Mouse (Mus musculus) limb, embryonic 10.5 days (tissue): ENCODE measurements around the gene Pnmt. TPM values are rescaled to one million over a fixed set of nuclear protein-coding genes. Genes with fewer than 3 reads are reported as not detected.

Experiments used
- DNase-seq: peaks from one replicate; pipeline ENCODE4 v3.0.0-alpha.2; 2017; ENCODE audit warnings: low spot score
- H3K27ac ChIP-seq: fragments of 300-500 bp; sonication (generic); 2 replicates; pipeline ENCODE4 v1.5.1; 2016; ENCODE audit warnings: mild to moderate bottlenecking
- H3K27me3 ChIP-seq: fragments of 300-500 bp; sonication (generic); 2 replicates; pipeline ENCODE4 v1.6.1; 2016; ENCODE audit warnings: low read depth, mild to moderate bottlenecking; ENCODE audit not compliant: poor library complexity, severe bottlenecking
- H3K36me3 ChIP-seq: fragments of 300-500 bp; sonication (generic); 2 replicates; pipeline ENCODE4 v1.6.1; 2016; ENCODE audit warnings: mild to moderate bottlenecking, moderate library complexity
- H3K4me1 ChIP-seq: fragments of 300-500 bp; sonication (generic); 2 replicates; pipeline ENCODE4 v1.6.1; 2016
- H3K4me3 ChIP-seq: fragments of 300-500 bp; sonication (generic); 2 replicates; pipeline ENCODE4 v1.5.1; 2016; ENCODE audit warnings: mild to moderate bottlenecking, moderate library complexity
- H3K9me3 ChIP-seq: fragments of 300-500 bp; sonication (generic); replicated peaks from 2 replicates; pipeline ENCODE4 v1.6.1; 2016; ENCODE audit warnings: mild to moderate bottlenecking
- WGBS: fragments of 180-500 bp; shearing (Covaris S2); methylation state at CpG from one replicate; pipeline ENCODE4 v1.1.7; 2016; 5-methylcytosine and 5-hydroxymethylcytosine counted together
- polyA plus RNA-seq: library from polyadenylated mRNA; unstranded; fragments of >200 nt; fragmentation: Nextera tagmentation; extraction: Ambion mirVana; gene quantifications from 2 replicates; pipeline ENCODE4 v1.2.1, GENCODE M21; 2016

Gene Pnmt
- polyA plus RNA-seq, result 0.61 TPM in 1 of 2 replicates, not detected in the other

DNA sequence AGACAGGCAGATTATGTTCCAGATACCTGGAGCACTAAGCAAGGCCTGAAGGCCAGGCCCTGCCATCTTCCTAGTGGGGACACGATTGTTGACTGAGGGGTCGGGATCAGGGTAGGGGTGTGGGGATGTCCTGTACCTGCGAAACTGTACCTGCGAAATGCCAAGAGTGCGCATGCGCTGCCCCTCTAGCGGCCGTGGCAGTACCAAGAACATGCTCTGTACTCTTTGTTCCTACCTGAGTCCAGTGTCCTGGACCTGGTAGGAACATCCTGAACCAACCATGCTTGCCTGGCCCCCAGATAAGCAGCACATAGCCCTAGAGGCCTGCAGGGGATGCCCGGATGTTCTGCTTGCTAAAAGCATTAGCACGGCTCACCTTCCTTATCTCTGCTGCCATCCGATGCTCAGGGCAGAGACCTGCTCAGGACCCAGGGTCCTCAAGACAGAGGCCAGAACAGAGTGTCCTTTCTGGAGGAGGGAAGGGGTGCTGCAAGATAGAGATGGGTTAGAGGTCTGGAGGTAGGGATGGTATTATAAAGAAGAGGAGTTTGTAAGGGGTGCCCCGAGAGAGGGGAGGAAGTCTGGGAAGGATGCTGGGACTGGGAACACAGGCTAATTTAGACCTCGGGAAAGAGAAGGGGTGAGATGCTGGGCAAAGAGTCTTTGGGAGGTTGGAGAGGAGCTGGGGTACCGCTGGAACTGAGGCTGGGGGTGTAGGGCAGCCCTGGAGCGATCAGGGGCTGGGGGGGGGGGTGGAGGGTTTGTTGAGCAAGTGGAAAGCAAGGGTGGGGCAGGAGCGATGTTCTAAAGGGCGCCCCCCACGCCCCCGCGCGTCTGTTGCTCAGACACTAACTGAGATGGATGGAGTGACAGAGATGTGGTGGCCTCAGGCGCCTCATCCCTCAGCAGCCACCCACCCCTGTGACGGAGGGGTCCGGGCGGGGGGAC, at the start of gene Pnmt:
Gene Pnmt, plus strand, starts transcription at position 813 of the 948 bp plus-strand sequence.
- WGBS, result 48% methylated on average over 25 of the region's 25 CpGs

DNA sequence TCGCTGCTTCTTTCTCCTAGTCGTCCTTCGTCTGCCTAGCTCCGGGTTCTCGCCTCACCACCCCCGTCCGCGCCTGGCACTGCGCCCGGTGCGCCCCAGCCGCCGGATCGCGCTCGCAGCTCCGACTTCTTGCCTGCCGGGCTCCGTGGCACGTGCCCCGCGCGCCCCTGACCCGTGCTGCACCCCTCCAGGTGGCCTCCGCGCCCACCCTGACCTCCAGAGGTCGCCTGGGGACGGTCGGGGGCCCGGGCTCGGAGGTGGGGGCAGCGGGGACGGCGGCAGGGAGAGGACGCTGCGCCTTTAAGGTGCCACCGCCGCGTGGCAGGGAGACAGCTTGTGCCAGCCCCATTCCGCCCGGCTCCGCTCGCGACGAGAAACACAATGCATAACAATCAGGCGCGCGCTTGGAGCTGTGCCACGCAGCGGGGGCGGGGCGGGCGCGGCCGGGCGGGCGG, 47.7 kb upstream of the Pnmt start:
- Histone ChIP-seq H3K4me3 (peak overlapping the region; percentile 55), H3K27ac (no peak overlapping the region), H3K27me3 (peaks cover 98% of the 10 kb centered on the region), H3K9me3 (no peaks in the 10 kb centered on the region), H3K36me3 (no peaks in the 10 kb centered on the region), H3K4me1 (peaks cover 39% of the 10 kb centered on the region)
- 2% methylated on average over 52 of the region's 57 CpGs for WGBS
- DNase-seq, result no peak

More for the DNA sequence above, at the start of gene Pnmt:
- H3K4me3 ChIP-seq, result peak within 1 kb of the TSS; percentile 15
- H3K9me3 ChIP-seq, result no peaks in the 10 kb centered on the region
- H3K27me3 ChIP-seq, result peaks cover 80% of the 10 kb centered on the region
- no peak for DNase-seq
- H3K36me3 ChIP-seq, result peaks cover 10% of the 10 kb centered on the region
- H3K27ac ChIP-seq, result 0 out of 2 replicates have a peak within 1 kb of the TSS, but pooled peaks have one; percentile 27
- H3K4me1 ChIP-seq, result peaks cover 15% of the 10 kb centered on the region

DNA sequence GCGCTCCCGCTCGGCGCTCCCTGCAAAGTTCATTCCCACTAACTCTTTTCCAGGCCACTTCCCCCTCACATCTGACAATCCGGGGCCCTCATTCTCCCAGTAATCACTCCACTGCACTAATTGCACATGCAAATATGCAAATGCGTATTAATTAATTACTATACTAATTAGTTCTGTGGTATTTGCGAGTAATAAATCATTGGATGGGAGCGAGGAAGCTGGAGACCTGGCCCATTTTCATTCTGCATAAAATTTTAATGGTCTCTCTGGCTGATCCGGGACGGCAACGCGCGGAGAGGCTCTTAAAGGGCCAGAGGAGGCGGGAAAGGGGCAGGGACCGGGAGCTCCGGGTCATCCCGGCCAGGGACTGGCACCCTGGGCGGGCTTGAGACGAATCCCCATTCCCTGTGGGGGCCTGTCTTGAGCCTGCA, 47.2 kb upstream of the Pnmt start:
- Histone ChIP-seq H3K27ac (no peak overlapping the region), H3K36me3 (no peaks in the 10 kb centered on the region), H3K27me3 (peaks cover 98% of the 10 kb centered on the region), H3K4me1 (peaks cover 35% of the 10 kb centered on the region), H3K9me3 (no peaks in the 10 kb centered on the region), H3K4me3 (peak overlapping the region; percentile 55)
- under 1% methylated on average over 19 of the region's 19 CpGs for WGBS
- no peak for DNase-seq

DNA sequence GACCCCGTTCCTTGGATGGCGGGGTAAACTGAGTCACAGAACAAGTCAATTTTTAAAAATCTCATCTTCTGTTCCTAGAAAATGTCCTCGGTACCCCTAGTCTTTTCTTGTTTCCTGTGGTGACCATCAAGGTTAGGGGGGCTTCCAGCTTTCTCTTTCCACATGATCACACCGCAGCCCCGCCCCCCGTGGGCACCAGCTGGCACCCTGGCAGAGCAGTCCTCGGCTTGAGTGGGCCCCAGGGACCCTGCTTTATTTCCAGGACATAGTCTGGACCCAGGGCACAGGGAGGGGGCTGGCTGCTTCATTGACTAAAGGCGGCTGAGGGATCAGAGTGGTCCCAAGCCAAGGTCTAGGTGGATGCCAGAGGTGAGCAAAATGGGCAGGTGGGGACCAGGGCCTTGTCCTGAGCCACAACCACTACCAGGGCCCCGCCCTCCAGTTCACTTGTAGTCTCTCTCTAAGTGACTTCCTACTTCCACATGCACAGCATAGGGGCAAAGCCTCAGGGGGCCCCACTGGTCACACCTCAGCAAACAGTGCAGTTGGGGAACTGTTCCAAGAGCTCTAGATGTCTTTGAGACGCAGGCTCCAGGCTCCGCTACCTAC, 46.5 kb upstream of the Pnmt start:
- no peak overlapping the region for H3K27ac ChIP-seq
- no peaks in the 10 kb centered on the region for H3K36me3 ChIP-seq
- H3K4me1 ChIP-seq, result peaks cover 29% of the 10 kb centered on the region
- no peak overlapping the region for H3K4me3 ChIP-seq
- H3K9me3 ChIP-seq, result no peaks in the 10 kb centered on the region
- WGBS, result 4% methylated on average over 11 of the region's 11 CpGs
- peaks cover 97% of the 10 kb centered on the region for H3K27me3 ChIP-seq
- no peak for DNase-seq

DNA sequence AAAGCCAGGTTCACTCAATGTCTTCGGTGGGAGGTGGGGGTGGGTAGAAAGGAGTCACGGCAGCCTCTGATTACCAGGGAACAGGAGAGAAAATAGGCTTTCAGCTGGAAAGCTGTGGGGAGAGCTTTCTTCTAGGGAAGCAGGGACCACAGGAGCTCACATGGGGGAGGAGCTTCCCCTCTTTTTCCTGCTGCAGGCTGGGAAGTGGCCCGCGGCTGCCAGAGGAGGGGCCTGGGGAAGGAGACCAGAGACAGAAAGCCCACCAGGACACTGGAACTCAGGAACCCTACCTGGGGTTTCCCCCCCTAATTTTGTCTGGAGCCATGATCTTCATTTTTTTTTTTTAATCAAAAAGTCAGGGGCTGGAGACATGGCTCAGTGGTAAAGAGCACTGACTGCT, 45.7 kb upstream of the Pnmt start:
- WGBS, result 11% methylated on average over 4 of the region's 4 CpGs
- H3K27ac ChIP-seq, result no peak overlapping the region
- H3K9me3 ChIP-seq, result no peaks in the 10 kb centered on the region

DNA sequence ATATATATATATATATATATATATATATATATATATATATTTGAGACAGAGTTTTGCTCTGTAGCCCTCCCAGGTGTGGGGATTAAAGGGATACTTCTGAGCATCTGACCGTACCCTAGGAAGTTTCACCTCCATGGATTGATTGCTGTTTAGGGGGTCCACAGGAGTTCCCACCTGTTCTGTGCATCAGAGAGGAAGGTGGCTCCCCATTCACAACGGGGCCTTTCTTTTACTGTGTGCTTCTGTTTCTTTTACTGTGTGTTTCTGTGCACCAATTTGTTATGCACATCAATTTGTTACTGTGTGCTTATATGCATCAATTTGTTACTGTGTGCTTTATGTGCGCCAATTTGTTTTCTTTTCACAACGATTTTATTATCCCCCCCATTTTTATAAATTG, 45.1 kb upstream of the Pnmt start:
- 62% methylated on average over 4 of the region's 4 CpGs for WGBS
- Histone ChIP-seq H3K9me3 (no peaks in the 10 kb centered on the region), H3K4me1 (peaks cover 29% of the 10 kb centered on the region), H3K27ac (no peak overlapping the region), H3K27me3 (peaks cover 97% of the 10 kb centered on the region), H3K36me3 (no peaks in the 10 kb centered on the region), H3K4me3 (no peak overlapping the region)
- no peak for DNase-seq

More for the DNA sequence above, 45.7 kb upstream of the Pnmt start:
- no peaks in the 10 kb centered on the region for H3K36me3 ChIP-seq
- H3K4me3 ChIP-seq, result no peak overlapping the region
- H3K4me1 ChIP-seq, result peaks cover 29% of the 10 kb centered on the region
- no peak for DNase-seq
- H3K27me3 ChIP-seq, result peaks cover 97% of the 10 kb centered on the region

DNA sequence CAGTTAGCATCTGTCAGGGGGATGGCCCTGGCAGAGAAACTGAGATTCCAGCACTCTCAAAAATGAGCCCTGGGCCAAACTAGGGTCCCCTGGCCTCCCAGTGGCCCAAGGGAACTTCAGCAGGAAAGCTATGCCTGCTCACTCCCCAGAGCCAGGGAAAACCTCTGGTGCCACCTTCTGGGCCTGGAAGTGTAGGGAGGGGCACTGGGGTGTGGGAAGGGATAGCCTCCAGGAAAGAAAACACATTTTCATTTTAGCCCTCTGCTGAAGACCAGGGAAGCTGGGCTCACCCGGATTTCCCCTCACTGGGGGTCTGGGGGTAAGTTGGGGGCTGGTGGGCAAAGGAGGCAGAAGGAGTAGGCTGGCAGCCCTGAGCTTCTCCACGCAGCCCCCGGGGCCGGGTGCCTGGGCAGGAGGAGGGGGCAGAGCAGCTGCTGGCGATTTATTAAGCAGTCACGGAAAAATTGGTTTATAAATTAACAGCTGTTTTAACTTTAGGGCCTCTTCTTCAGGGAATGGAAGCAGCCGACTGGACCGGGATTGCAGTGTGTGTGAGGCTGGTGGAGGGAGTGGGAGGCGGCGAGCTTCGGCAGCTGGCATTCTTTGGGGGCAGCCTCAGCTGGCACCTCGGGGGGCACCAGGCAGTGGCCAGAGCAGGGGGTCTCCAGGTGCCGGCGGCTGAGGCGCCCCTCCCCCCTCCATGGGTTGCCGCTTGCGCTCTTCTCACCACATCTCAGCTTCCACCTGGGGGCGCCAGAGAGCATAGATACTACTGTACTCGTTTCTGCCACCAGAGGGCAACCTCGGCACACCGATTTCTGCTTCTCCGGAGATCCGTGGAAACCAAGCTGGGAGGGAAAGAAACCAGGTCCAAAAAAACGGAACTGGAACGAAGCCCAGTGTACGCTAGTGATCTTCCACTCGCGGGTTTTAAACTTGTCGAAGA, 44.0 kb upstream of the Pnmt start:
- Histone ChIP-seq H3K9me3 (no peaks in the 10 kb centered on the region), H3K4me1 (peaks cover 29% of the 10 kb centered on the region), H3K27me3 (peaks cover 97% of the 10 kb centered on the region), H3K4me3 (peak overlapping the region; percentile 31), H3K36me3 (no peaks in the 10 kb centered on the region), H3K27ac (no peak overlapping the region)
- 4% methylated on average over 29 of the region's 29 CpGs for WGBS
- DNase-seq, result peak; percentile 98

- DNase-seq, result peak; percentile 89
- Histone ChIP-seq H3K4me3 (0 out of 2 replicates have a peak overlapping the region, but pooled peaks have one; percentile 18), H3K27me3 (peaks cover 97% of the 10 kb centered on the region), H3K36me3 (no peaks in the 10 kb centered on the region), H3K4me1 (peaks cover 27% of the 10 kb centered on the region), H3K9me3 (no peaks in the 10 kb centered on the region), H3K27ac (no peak overlapping the region)
- 2% methylated on average over 14 of the region's 14 CpGs for WGBS
Observed at GRCm38 (mm10) chr11:98345253-98345652, 41.0 kb upstream of the Pnmt start.

GRCm38 (mm10) chr11:98346168-98346567, 40.1 kb upstream of the Pnmt start:
- Histone ChIP-seq H3K36me3 (no peaks in the 10 kb centered on the region), H3K27me3 (peaks cover 98% of the 10 kb centered on the region), H3K9me3 (no peaks in the 10 kb centered on the region), H3K27ac (no peak overlapping the region), H3K4me1 (peaks cover 27% of the 10 kb centered on the region), H3K4me3 (no peak overlapping the region)
- no peak for DNase-seq
- 11% methylated on average over 9 of the region's 9 CpGs for WGBS

DNA sequence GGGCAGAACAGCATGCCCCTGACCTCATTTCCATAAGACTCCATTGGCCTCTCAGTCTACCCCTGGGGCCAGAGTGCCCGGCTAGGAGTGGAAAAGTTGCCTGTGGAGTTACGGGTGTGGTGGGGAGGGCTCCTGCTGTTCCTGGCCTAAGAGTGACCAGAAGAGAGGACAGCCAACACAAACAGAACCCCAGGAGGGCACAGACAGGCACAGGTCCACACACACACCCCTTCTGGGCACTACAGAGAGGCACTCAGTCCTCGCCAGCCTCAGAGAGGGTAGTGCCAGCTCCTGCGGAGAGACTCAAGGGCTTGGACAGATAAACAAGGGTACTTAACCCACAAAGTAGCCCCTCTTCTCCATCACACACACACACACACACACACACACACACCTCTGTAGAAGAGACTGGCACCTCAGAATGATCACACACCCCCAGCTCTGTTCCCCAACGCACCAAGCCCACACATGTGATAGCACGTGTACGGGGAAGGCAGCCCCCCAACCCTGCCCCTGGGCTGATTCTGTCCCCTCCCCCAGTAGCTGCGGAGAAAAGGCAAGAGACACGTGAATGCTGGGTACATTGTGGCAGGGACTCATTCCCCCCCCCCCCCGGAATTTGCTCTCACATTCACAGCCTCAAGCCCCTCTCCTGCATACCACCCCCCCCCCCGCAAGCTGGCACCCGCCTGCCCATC, 38.7 kb upstream of the Pnmt start:
- Histone ChIP-seq H3K27ac (no peak overlapping the region), H3K27me3 (peaks cover 98% of the 10 kb centered on the region), H3K4me3 (peak overlapping the region; percentile 52), H3K4me1 (peaks cover 20% of the 10 kb centered on the region), H3K9me3 (no peaks in the 10 kb centered on the region), H3K36me3 (no peaks in the 10 kb centered on the region)
- 2% methylated on average over 11 of the region's 12 CpGs for WGBS
- DNase-seq, result no peak

GRCm38 (mm10) chr11:98348083-98348961, 37.9 kb upstream of the Pnmt start, which contains the start of gene Ppp1r1b:
Ppp1r1b (plus strand) TSS chr11:98348404.
- Histone ChIP-seq H3K27ac (0 out of 2 replicates have a peak within 1 kb of the TSS, but pooled peaks have one; percentile 3), H3K4me3 (peak within 1 kb of the TSS; percentile 52), H3K27me3 (peaks cover 99% of the 10 kb centered on the region), H3K9me3 (no peaks in the 10 kb centered on the region), H3K36me3 (no peaks in the 10 kb centered on the region), H3K4me1 (peaks cover 17% of the 10 kb centered on the region)
- peak; percentile 58 for DNase-seq
- WGBS, result 1% methylated on average over 55 of the region's 55 CpGs
